Mouse (Mus musculus) embryonic facial prominence, embryonic 11.5 days (tissue): Measurements from ENCODE around the gene Nsun3. TPM values are rescaled to one million over a fixed set of nuclear protein-coding genes. Genes with fewer than 3 reads are reported as not detected.
"Not testable (repeated sequence)": the region's sequence is repeated elsewhere in the genome, so short reads cannot be mapped to it uniquely, and the experiment has no call there.

Source experiments
- ATAC-seq: fragments of 200-750 bp; cut with Nextera tagmentation; replicated peaks from 2 replicates; pipeline ENCODE4 v1.8.0; 2017; ENCODE audit warnings: low read depth; ENCODE audit not compliant: insufficient number of reproducible peaks, low FRiP score, low TSS enrichment
- DNase-seq: peaks from one replicate; pipeline ENCODE4 v3.0.0-alpha.2; 2015; ENCODE audit warnings: low spot score
- H3K27ac ChIP-seq: fragments of 300-500 bp; sonication (generic); replicated peaks from 2 replicates; pipeline ENCODE4 v1.5.1; 2014; ENCODE audit warnings: mild to moderate bottlenecking, low read depth, low read length, control low read depth
- H3K27me3 ChIP-seq: fragments of 300-500 bp; sonication (generic); 2 replicates; pipeline ENCODE4 v1.6.1; 2014; ENCODE audit warnings: mild to moderate bottlenecking, low read length, moderate library complexity, mixed read lengths; ENCODE audit not compliant: control insufficient read depth, insufficient read depth
- H3K36me3 ChIP-seq: fragments of 300-500 bp; sonication (generic); replicated peaks from 2 replicates; pipeline ENCODE4 v1.6.1; 2014; ENCODE audit warnings: low read depth, mild to moderate bottlenecking, low read length, moderate library complexity, mixed read lengths; ENCODE audit not compliant: control insufficient read depth, insufficient read depth
- H3K4me1 ChIP-seq: fragments of 300-500 bp; sonication (generic); 2 replicates; pipeline ENCODE4 v1.6.1; 2014; ENCODE audit warnings: low read length, mixed read lengths; ENCODE audit not compliant: control insufficient read depth, insufficient read depth
- H3K4me2 ChIP-seq: fragments of 300-500 bp; sonication (generic); 2 replicates; pipeline ENCODE4 v1.6.1; 2014; ENCODE audit warnings: low read depth, mild to moderate bottlenecking, control low read depth, low read length, moderate library complexity
- H3K4me3 ChIP-seq: fragments of 300-500 bp; sonication (generic); 2 replicates; pipeline ENCODE4 v1.5.1; 2014; ENCODE audit warnings: low read depth, low read length, control low read depth
- H3K9ac ChIP-seq: fragments of 300-500 bp; sonication (generic); replicated peaks from 2 replicates; pipeline ENCODE4 v1.6.1; 2014; ENCODE audit warnings: mild to moderate bottlenecking, control low read depth, low read length
- H3K9me3 ChIP-seq: fragments of 300-500 bp; sonication (generic); replicated peaks from 2 replicates; pipeline ENCODE4 v1.6.1; 2016; ENCODE audit warnings: mild to moderate bottlenecking, low read length, inconsistent platforms, mixed read lengths; ENCODE audit not compliant: control insufficient read depth
- WGBS: fragments of 180-500 bp; shearing (Covaris S2); extraction: QIAGEN DNeasy Blood & Tissue Kit; methylation state at CpG from one replicate; pipeline ENCODE4 v1.1.7; 2014; 5-methylcytosine and 5-hydroxymethylcytosine counted together
- polyA plus RNA-seq: library from polyadenylated mRNA; unstranded; fragments of >200 nt; fragmentation: Nextera tagmentation; extraction: Ambion mirVana; gene quantifications from 2 replicates; pipeline ENCODE4 v1.2.1, GENCODE M21; 2014

Gene Nsun3
- polyA plus RNA-seq, 1 experiment from 2014 or later = 5.8 TPM

DNA sequence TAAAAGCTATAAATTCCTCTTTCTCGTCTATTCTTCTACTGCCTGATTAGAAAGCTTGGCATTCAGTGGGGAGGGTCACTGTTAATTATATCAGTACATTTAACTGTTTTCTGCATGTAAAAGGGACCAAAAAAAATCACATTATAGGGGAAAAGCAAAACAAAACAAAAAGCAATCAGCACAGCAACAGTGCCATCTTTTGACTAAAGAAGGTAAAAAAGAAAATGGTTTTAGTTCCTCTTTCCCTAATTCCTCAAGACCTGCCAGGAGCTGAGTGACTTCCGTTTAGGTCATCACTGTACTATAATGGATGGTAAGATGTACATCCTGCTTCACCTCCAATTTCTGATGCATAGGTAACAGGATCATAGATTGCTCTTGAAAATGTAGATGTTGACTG, 40.7 kb downstream of the Nsun3 start:
- ATAC-seq (no peak), DNase-seq (no peak)
- Histone ChIP-seq H3K9ac (no peak overlapping the region), H3K4me1 (no peaks in the 10 kb centered on the region), H3K27ac (no peak overlapping the region), H3K9me3 (no peaks in the 10 kb centered on the region), H3K4me2 (no peak overlapping the region), H3K36me3 (no peaks in the 10 kb centered on the region), H3K27me3 (no peaks in the 10 kb centered on the region), H3K4me3 (no peak overlapping the region)
- WGBS = 76% methylated on average over 2 of the region's 2 CpGs

DNA sequence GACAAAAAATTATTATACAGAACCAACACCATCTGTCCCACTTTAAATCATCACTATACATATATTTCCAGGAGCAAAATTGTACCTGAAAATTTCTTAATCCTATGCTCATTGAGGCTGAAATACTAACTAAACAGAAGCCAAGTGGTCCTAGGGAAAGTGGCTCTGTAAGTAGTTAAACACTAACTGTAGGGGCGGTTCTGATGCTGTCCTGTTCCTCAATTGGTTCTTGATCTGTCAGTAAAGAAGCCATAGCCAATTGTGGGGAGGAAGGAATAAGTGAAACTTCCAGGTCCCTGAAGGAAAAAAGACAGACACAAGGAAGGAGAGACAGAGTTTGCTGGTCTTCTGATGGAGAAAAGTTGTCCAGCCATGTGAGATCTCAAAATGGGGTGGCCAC, 52.3 kb downstream of the Nsun3 start:
- no peak overlapping the region for H3K27ac ChIP-seq
- H3K9ac ChIP-seq = no peak overlapping the region
- no peak overlapping the region for H3K4me3 ChIP-seq
- no peaks in the 10 kb centered on the region for H3K36me3 ChIP-seq
- H3K4me2 ChIP-seq = no peak overlapping the region
- H3K9me3 ChIP-seq = no peaks in the 10 kb centered on the region
- WGBS = 86% methylated on average over 1 of the region's 1 CpGs
- H3K27me3 ChIP-seq = no peaks in the 10 kb centered on the region
- H3K4me1 ChIP-seq = no peaks in the 10 kb centered on the region
- ATAC-seq (no peak), DNase-seq (no peak)

DNA sequence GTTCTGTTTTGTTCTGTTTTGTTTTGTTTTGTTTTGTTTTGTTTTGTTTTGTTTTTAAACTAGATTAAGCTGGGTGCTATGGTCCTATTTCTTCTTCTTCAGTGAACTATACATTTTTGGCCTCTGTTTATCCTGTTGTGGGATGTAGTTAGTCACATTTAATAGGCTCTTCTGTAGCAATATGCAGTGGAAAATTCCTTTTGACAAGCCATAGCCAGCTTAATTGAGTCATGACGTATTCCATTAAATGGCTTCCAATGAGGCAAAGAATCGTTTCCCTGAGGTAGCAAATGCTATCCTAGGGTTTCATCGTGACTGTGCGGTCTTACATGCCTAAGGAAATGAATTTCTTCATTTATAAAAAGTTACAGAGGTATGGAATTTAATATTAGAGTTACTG, 56.3 kb downstream of the Nsun3 start:
- Histone ChIP-seq H3K4me1 (no peaks in the 10 kb centered on the region), H3K36me3 (no peaks in the 10 kb centered on the region), H3K9ac (no peak overlapping the region), H3K27me3 (no peaks in the 10 kb centered on the region), H3K27ac (no peak overlapping the region), H3K4me3 (no peak overlapping the region), H3K4me2 (no peak overlapping the region), H3K9me3 (no peaks in the 10 kb centered on the region)
- WGBS = 71% methylated on average over 4 of the region's 4 CpGs
- ATAC-seq (no peak), DNase-seq (no peak)

DNA sequence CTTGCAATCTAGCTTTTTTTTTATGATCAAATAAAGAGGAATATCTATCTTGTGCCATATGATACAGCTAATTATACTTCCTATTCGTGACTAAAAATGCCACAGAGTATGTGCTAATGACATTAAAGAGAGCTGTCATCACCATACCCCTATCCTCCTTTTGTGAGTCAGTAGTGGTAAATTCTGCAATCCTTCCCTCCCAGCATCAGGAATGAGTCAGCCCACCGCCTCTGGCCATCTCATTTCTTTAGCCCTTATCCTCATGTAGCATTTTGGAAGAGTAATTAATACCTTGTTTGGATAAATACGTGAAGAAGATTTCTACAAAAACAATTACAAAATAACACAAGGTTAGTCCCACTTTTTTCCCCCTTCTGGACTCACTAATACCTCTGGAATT, 56.8 kb downstream of the Nsun3 start:
- Histone ChIP-seq H3K9me3 (no peaks in the 10 kb centered on the region), H3K4me1 (no peaks in the 10 kb centered on the region), H3K27me3 (no peaks in the 10 kb centered on the region), H3K36me3 (no peaks in the 10 kb centered on the region), H3K4me2 (no peak overlapping the region), H3K9ac (no peak overlapping the region), H3K4me3 (no peak overlapping the region), H3K27ac (no peak overlapping the region)
- ATAC-seq (no peak), DNase-seq (no peak)
- 74% methylated on average over 3 of the region's 3 CpGs for WGBS

DNA sequence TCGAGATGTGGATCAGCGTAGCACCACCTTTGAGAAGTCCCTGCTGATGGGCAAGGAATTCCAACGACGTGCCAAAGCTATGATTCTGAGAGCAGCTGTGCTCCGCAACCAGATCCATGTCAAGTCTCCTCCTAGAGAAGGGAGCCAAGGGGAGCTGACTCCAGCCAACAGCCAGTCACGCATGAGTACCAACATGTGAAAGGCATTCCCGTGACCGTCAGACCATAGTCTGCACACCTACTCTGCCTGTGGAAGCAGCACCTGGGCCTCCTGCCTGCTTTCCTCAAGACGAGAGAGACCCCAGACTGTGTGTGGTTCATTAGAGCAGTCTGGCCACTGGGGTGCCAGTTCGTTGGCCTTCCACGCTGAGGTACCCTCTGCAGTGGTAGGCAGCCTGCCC, 68.4 kb downstream of the Nsun3 start:
- H3K36me3 ChIP-seq, DNase-seq, H3K4me1 ChIP-seq, H3K27me3 ChIP-seq, ATAC-seq, H3K27ac ChIP-seq, H3K4me3 ChIP-seq, H3K9me3 ChIP-seq, H3K9ac ChIP-seq, H3K4me2 ChIP-seq: not testable (repeated sequence)
- 87% methylated on average over 8 of the region's 11 CpGs for WGBS

DNA sequence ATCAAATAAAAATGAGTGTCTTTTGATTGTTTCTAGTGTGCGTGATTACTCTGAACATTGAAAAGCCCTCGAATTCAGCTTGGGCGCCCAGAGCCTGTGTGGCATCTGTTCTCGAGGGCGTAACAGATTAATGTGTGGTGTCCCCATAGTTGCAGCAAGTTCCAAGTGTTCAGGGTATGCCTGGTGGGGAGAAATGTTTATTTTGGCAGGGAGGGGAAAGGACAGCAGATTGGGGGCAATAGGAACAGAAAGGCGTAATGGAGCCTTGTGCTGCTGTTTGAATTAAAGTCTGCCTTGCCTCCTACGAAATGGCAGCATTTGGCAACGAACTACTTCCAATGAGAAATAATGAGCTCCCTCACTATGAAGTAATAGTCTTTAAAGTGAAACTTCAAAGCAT, 96.2 kb downstream of the Nsun3 start:
- Histone ChIP-seq H3K4me2 (no peak overlapping the region), H3K4me1 (no peaks in the 10 kb centered on the region), H3K9ac (no peak overlapping the region), H3K27ac (no peak overlapping the region), H3K36me3 (no peaks in the 10 kb centered on the region), H3K4me3 (no peak overlapping the region), H3K9me3 (no peaks in the 10 kb centered on the region), H3K27me3 (no peaks in the 10 kb centered on the region)
- no peak for ATAC-seq
- DNase-seq = no peak
- 86% methylated on average over 8 of the region's 8 CpGs for WGBS

DNA sequence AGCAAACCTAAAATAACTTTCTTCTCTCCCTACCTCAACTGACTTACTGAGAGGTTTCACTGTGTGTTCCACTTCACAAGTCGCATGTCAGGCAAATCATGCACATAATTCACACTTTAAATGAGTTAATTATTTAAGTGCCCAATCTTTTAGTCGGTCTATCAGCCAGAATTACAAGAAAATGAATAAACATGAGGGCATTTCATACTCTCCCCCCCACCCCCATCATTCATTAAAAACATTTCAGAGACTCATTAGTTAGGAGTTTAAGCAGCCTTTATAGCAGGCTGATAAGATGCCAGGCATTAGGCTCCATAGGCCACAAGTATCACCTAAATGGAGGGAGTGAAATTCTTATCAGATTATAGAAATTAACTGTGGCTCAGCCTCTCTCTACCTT, 100.5 kb downstream of the Nsun3 start:
- Histone ChIP-seq H3K9ac (no peak overlapping the region), H3K36me3 (no peaks in the 10 kb centered on the region), H3K4me3 (no peak overlapping the region), H3K27ac (no peak overlapping the region), H3K9me3 (no peaks in the 10 kb centered on the region), H3K4me1 (no peaks in the 10 kb centered on the region), H3K4me2 (no peak overlapping the region), H3K27me3 (no peaks in the 10 kb centered on the region)
- 64% methylated on average over 2 of the region's 2 CpGs for WGBS
- no peak for ATAC-seq
- no peak for DNase-seq

DNA sequence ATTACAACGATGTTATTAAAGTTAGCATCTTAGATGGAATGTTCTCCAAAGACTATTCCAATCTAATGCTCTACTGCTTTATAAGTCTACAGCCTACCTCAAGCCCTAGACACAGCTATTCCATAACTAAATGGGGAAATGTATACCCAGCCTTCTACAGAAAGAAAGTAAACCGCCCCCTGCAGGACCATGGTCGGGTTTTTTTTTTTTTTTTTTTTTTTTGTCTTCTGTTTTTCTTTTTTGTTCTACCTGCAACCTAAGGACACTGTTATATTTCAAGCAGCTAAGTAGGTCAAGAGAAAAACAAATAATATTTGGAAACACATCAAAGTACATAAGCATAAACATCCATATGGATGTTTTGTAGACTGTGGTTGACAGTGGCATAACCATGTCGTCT, 101.1 kb downstream of the Nsun3 start:
- H3K27me3 ChIP-seq = no peaks in the 10 kb centered on the region
- H3K4me3 ChIP-seq = no peak overlapping the region
- no peak for ATAC-seq
- no peaks in the 10 kb centered on the region for H3K36me3 ChIP-seq
- 74% methylated on average over 4 of the region's 4 CpGs for WGBS
- no peak overlapping the region for H3K4me2 ChIP-seq
- H3K9ac ChIP-seq = no peak overlapping the region
- H3K9me3 ChIP-seq = no peaks in the 10 kb centered on the region
- no peak overlapping the region for H3K27ac ChIP-seq
- no peak for DNase-seq
- H3K4me1 ChIP-seq = no peaks in the 10 kb centered on the region
